In the genomic region with DNA sequence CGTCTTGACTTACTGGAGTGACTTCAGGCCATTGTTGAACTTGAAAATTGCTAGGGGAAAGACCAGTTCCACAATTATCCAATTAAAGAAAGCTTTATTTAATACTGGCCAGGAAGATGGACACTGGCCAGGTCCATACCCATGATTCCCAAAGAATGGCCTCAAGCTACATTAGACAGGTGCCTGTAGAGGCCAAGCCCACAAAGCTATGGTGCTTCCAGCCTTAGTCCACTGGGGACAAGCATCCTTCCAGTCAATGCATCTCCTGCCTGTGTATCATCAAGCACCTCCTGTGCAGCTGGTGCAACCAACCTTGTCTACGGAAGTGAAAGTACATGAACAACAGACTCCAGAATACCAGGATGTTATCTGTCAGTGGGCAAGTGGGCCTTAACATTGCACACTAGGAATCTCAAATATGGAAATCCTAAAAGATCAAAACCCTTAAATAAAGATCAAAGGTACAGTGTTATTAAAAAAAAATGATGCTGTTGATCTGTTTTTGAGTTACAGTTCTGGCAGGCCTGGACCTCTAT, we compare ENCODE assay signal across 11 mouse cellular contexts. TPM values are rescaled to one million over a fixed set of nuclear protein-coding genes. Genes with fewer than 3 reads are reported as not detected.
DNase-seq lines count a peak whose midpoint lies in the region; ATAC-seq and TF ChIP-seq lines count a peak whose summit lies in the region.
"Had no signal": no experiment of that assay in that cellular context is flagged by ENCODE, and none has a peak within 500 bp of the region (broad histone marks: within the 10 kb centered on the region; RNA-seq: fewer than 3 reads in every experiment).

No protein-coding gene starts in this region.

- no peak for TF ChIP-seq POLR2A in CH12.LX (IDR thresholded peaks at IDR 0.05; ENCODE audit: low read depth, low read length)

- TF ChIP-seq CTCF in CH12.LX (conservative IDR thresholded peaks at IDR 0.05 in 1 of 2, IDR thresholded peaks at IDR 0.05 in 1 of 2; ENCODE audit: low read depth in 2 of 2, low read length in 2 of 2): no peak

- no peak for ATAC-seq in forebrain, embryonic 15.5 days (replicated peaks)
- ATAC-seq in hindbrain, embryonic 14.5 days (ENCODE audit: low FRiP score): no peak
- no peak for ATAC-seq in midbrain, embryonic 16.5 days

- H3K27me3 ChIP-seq in forebrain, embryonic 10.5 days (ENCODE audit: poor library complexity, severe bottlenecking): no peaks in the 10 kb centered on the region
- no peaks in the 10 kb centered on the region for H3K27me3 ChIP-seq in forebrain, embryonic 15.5 days
- H3K27me3 ChIP-seq in CH12.LX (replicated peaks): no peaks in the 10 kb centered on the region
- H3K27me3 ChIP-seq in hindbrain, embryonic 14.5 days (ENCODE audit: control insufficient read depth, insufficient read depth, low read length): no peaks in the 10 kb centered on the region
- H3K27me3 ChIP-seq in midbrain, embryonic 16.5 days (ENCODE audit: control insufficient read depth, insufficient read depth, low read depth, low read length): no peaks in the 10 kb centered on the region
- H3K27me3 ChIP-seq: lung, embryonic 15.5 days had no signal

- H3K36me3 ChIP-seq in forebrain, embryonic 10.5 days (replicated peaks): peaks cover 21% of the 10 kb centered on the region
- peaks cover 17% of the 10 kb centered on the region for H3K36me3 ChIP-seq in forebrain, embryonic 15.5 days
- H3K36me3 ChIP-seq in CH12.LX (replicated peaks in 1 of 2; ENCODE audit: control insufficient read depth in 1 of 2, insufficient read depth in 1 of 2, low read length in 1 of 2): peaks cover 8 to 21% of the 10 kb centered on the region in 2 experiments
- H3K36me3 ChIP-seq in hindbrain, embryonic 14.5 days (replicated peaks; ENCODE audit: control insufficient read depth, insufficient read depth): peaks cover 17% of the 10 kb centered on the region
- peaks cover 10% of the 10 kb centered on the region for H3K36me3 ChIP-seq in midbrain, embryonic 16.5 days (ENCODE audit: control insufficient read depth, insufficient read depth, low read length)

- no peak for TF ChIP-seq EP300 in CH12.LX (IDR thresholded peaks at IDR 0.05; ENCODE audit: low read length)

- H3K4me2 ChIP-seq in forebrain, embryonic 15.5 days (replicated peaks): no peak overlapping the region
- peak overlapping the region; percentile 79; the same call in 1 of the 2 replicates for H3K4me2 ChIP-seq in CH12.LX (ENCODE audit: insufficient read depth, low read depth, poor library complexity, severe bottlenecking)
- no peak overlapping the region for H3K4me2 ChIP-seq in hindbrain, embryonic 14.5 days (replicated peaks)
- no peak overlapping the region for H3K4me2 ChIP-seq in midbrain, embryonic 16.5 days (ENCODE audit: low read length)

- H3K79me2 ChIP-seq in CH12.LX (replicated peaks; ENCODE audit: control insufficient read depth, extremely low read depth, insufficient read depth, poor library complexity, severe bottlenecking): peaks cover 21% of the 10 kb centered on the region

- H3K9me3 ChIP-seq in forebrain, embryonic 10.5 days: peaks cover 5% of the 10 kb centered on the region; the same call in 1 of the 2 replicates
- no peaks in the 10 kb centered on the region for H3K9me3 ChIP-seq in forebrain, embryonic 15.5 days
- H3K9me3 ChIP-seq in CH12.LX (replicated peaks; ENCODE audit: low read length): peaks cover 3% of the 10 kb centered on the region
- H3K9me3 ChIP-seq in hindbrain, embryonic 14.5 days (ENCODE audit: control insufficient read depth, low read length): no peaks in the 10 kb centered on the region
- no peaks in the 10 kb centered on the region for H3K9me3 ChIP-seq in midbrain, embryonic 16.5 days (replicated peaks; ENCODE audit: control insufficient read depth, low read length, poor library complexity, severe bottlenecking)
- H3K9me3 ChIP-seq: lung, embryonic 15.5 days had no signal

- no peak for DNase-seq in forebrain, embryonic 10.5 days (ENCODE audit: extremely low spot score, low spot score)
- no peak for DNase-seq in CH12.LX (ENCODE audit: extremely low read depth)
- no peak for DNase-seq in hindbrain, embryonic 14.5 days (ENCODE audit: low spot score)
- DNase-seq in adrenal gland, postnatal 10 days: no peak
- DNase-seq in urinary bladder, postnatal 14 days (ENCODE audit: low spot score): no peak
- DNase-seq: heart, adult 2 months; kidney, adult 8-10 months; thymus, adult 18-20 months had no signal

- no peak for TF ChIP-seq RAD21 in CH12.LX (IDR thresholded peaks at IDR 0.05; ENCODE audit: low read depth, low read length)

- peak overlapping the region; percentile 97; the same call in 1 of the 2 replicates for H3K27ac ChIP-seq in forebrain, embryonic 10.5 days
- no peak overlapping the region for H3K27ac ChIP-seq in forebrain, embryonic 15.5 days (replicated peaks)
- H3K27ac ChIP-seq in CH12.LX (ENCODE audit: insufficient read depth, low read depth): no peak overlapping the region
- H3K27ac ChIP-seq in hindbrain, embryonic 14.5 days: peak overlapping the region; percentile 99
- peak overlapping the region; percentile 99 for H3K27ac ChIP-seq in midbrain, embryonic 16.5 days (ENCODE audit: low read length)

- WGBS in forebrain, embryonic 10.5 days: 93% methylated on average over 2 of the region's 2 CpGs
- WGBS in forebrain, embryonic 15.5 days: 85% methylated on average over 2 of the region's 2 CpGs
- WGBS in hindbrain, embryonic 14.5 days: 91% methylated on average over 2 of the region's 2 CpGs
- 99% methylated on average over 2 of the region's 2 CpGs for WGBS in midbrain, embryonic 16.5 days

- H3K4me1 ChIP-seq in forebrain, embryonic 10.5 days: peaks cover 22% of the 10 kb centered on the region
- peaks cover 26% of the 10 kb centered on the region for H3K4me1 ChIP-seq in forebrain, embryonic 15.5 days
- H3K4me1 ChIP-seq in CH12.LX (ENCODE audit: control insufficient read depth in 1 of 2, insufficient read depth in 2 of 2): peaks cover 8 to 24% of the 10 kb centered on the region in 2 experiments; a peak in 3 of 4 replicates
- peaks cover 18% of the 10 kb centered on the region for H3K4me1 ChIP-seq in hindbrain, embryonic 14.5 days (replicated peaks; ENCODE audit: control insufficient read depth, insufficient read depth, low read length)
- H3K4me1 ChIP-seq in midbrain, embryonic 16.5 days (ENCODE audit: control insufficient read depth, insufficient read depth, low read length): peaks cover 27% of the 10 kb centered on the region

- dilution Hi-C loops in CH12.LX (cut with MboI; ENCODE audit: extremely low pct_ligation_motif_present, extremely low pct_unique_long_range_greater_than_20kb, low sequenced_read_pairs): no loop called here

- no peak overlapping the region for H3K4me3 ChIP-seq in forebrain, embryonic 10.5 days
- no peak overlapping the region for H3K4me3 ChIP-seq in forebrain, embryonic 15.5 days
- H3K4me3 ChIP-seq in CH12.LX (replicated peaks in 1 of 3; ENCODE audit: low read depth in 2 of 3, low read length in 2 of 3, poor library complexity in 1 of 3): no peak overlapping the region
- H3K4me3 ChIP-seq in hindbrain, embryonic 14.5 days (replicated peaks; ENCODE audit: low read length): no peak overlapping the region
- H3K4me3 ChIP-seq in midbrain, embryonic 16.5 days (ENCODE audit: low read depth, low read length): no peak overlapping the region

- H3K9ac ChIP-seq in forebrain, embryonic 15.5 days (replicated peaks): no peak overlapping the region
- no peak overlapping the region; the same call in 1 of the 2 replicates for H3K9ac ChIP-seq in CH12.LX (ENCODE audit: insufficient read depth, low read depth)
- H3K9ac ChIP-seq in hindbrain, embryonic 14.5 days: no peak overlapping the region
- H3K9ac ChIP-seq in midbrain, embryonic 16.5 days (ENCODE audit: low read depth, low read length): no peak overlapping the region

- in situ Hi-C loops in CH12.LX (cut with MboI; ENCODE audit: low pct_ligation_motif_present, low pct_unique_long_range_greater_than_20kb, low sequenced_read_pairs): loop anchor here (10.0 kb wide), 1 partner anchor 79 kb away; no protein-coding TSS in a partner anchor

TF ChIP-seq in CH12.LX, 34 proteins besides CTCF, POLR2A, EP300 and RAD21:
- TF ChIP-seq ELF1 (IDR thresholded peaks at IDR 0.05; ENCODE audit: low read depth, low read length) (peak; percentile 42), IRF4 (IDR thresholded peaks at IDR 0.05; ENCODE audit: low read depth, low read length) (peak; percentile 64; the same call in 1 of the 2 replicates), POLR2AphosphoS2 (IDR thresholded peaks at IDR 0.05; ENCODE audit: low read depth, low read length) (no peak), ZKSCAN1 (IDR thresholded peaks at IDR 0.05; ENCODE audit: borderline replicate concordance, low read depth, low read length) (no peak), HCFC1 (IDR thresholded peaks at IDR 0.05; ENCODE audit: low read depth, low read length) (peak; percentile 63)

RNA-seq across cellular contexts. Expression of gene Cyp51, which starts 1.2 kb away (rescaled TPM):
- 126 and 128 TPM in 2 replicates for polyA plus RNA-seq in forebrain, embryonic 10.5 days (2016; fragmentation: Nextera tagmentation; extraction: Ambion mirVana)
- 118 and 128 TPM in 2 replicates for polyA plus RNA-seq in forebrain, embryonic 15.5 days (2015; fragmentation: Nextera tagmentation; extraction: Ambion mirVana)
- 107 and 116 TPM in 2 replicates for total RNA-seq in CH12.LX (2012; rRNA removed)
- 287 and 374 TPM in 2 replicates for total RNA-seq in CH12.LX (2014; rRNA removed)
- 139 and 148 TPM in 2 replicates for polyA plus RNA-seq in CH12.LX (2012; ENCODE audit: insufficient read length, low read depth)
- 180 and 206 TPM in 2 replicates for polyA plus RNA-seq in hindbrain, embryonic 14.5 days (2014; fragmentation: Nextera tagmentation; extraction: Ambion mirVana)
- 170 and 173 TPM in 2 replicates for polyA plus RNA-seq in midbrain, embryonic 16.5 days (2015; fragmentation: Nextera tagmentation; extraction: Ambion mirVana)
- total RNA-seq in adrenal gland, postnatal 10 days (2021): 10 to 100 TPM; 17.2 to 22.5 TPM

Comparison
In these comparisons a context has a peak if more than half of its experiments do, and no peak if none do; other contexts are left out.
1. H3K27ac ChIP-seq: peak in forebrain, embryonic 10.5 days (single experiment), hindbrain, embryonic 14.5 days (single experiment) and midbrain, embryonic 16.5 days (single experiment); none in forebrain, embryonic 15.5 days (single experiment) and CH12.LX (single experiment).